Mouse (Mus musculus) midbrain, embryonic 14.5 days (tissue): ENCODE results near the gene Aox4. TPM values are rescaled to one million over a fixed set of nuclear protein-coding genes. Genes with fewer than 3 reads are reported as not detected.
A peak's percentile ranks its signal among the peaks of the same experiment; 100 is the strongest.

Experiments used
- ATAC-seq: fragments of 200-750 bp; cut with Nextera tagmentation; 2 replicates; pipeline ENCODE4 v1.8.0; 2017; ENCODE audit warnings: moderate number of reproducible peaks, moderate library complexity; ENCODE audit not compliant: low FRiP score, low TSS enrichment
- DNase-seq: peaks from one replicate; pipeline ENCODE4 v3.0.0-alpha.2; 2015
- H3K27ac ChIP-seq: fragments of 300-500 bp; sonication (generic); replicated peaks from 2 replicates; pipeline ENCODE4 v1.5.1; 2014; ENCODE audit warnings: mild to moderate bottlenecking, low read depth, low read length, moderate library complexity
- H3K27me3 ChIP-seq: fragments of 300-500 bp; sonication (generic); 2 replicates; pipeline ENCODE4 v1.6.1; 2014; ENCODE audit warnings: low read length, control low read depth, mixed read lengths; ENCODE audit not compliant: control insufficient read depth, insufficient read depth
- H3K36me3 ChIP-seq: fragments of 300-500 bp; sonication (generic); 2 replicates; pipeline ENCODE4 v1.6.1; 2014; ENCODE audit warnings: low read length, control low read depth; ENCODE audit not compliant: control insufficient read depth, insufficient read depth
- H3K4me1 ChIP-seq: fragments of 300-500 bp; sonication (generic); 2 replicates; pipeline ENCODE4 v1.6.1; 2014; ENCODE audit warnings: mild to moderate bottlenecking, antibody characterized with exemption, low read length, control low read depth; ENCODE audit not compliant: control insufficient read depth, insufficient read depth
- H3K4me2 ChIP-seq: fragments of 300-500 bp; sonication (generic); 2 replicates; pipeline ENCODE4 v1.6.1; 2014; ENCODE audit warnings: mild to moderate bottlenecking, low read length, moderate library complexity
- H3K4me3 ChIP-seq: fragments of 300-500 bp; sonication (generic); replicated peaks from 2 replicates; pipeline ENCODE4 v1.5.1; 2014; ENCODE audit warnings: low read depth, low read length
- H3K9ac ChIP-seq: fragments of 300-500 bp; sonication (generic); replicated peaks from 2 replicates; pipeline ENCODE4 v1.6.1; 2014; ENCODE audit warnings: mild to moderate bottlenecking, low read length, moderate library complexity
- H3K9me3 ChIP-seq: fragments of 300-500 bp; sonication (generic); 2 replicates; pipeline ENCODE4 v1.6.1; 2016; ENCODE audit warnings: low read length, control low read depth, mixed read lengths; ENCODE audit not compliant: control insufficient read depth
- WGBS: fragments of 180-500 bp; shearing (Covaris S2); extraction: QIAGEN DNeasy Blood & Tissue Kit; methylation state at CpG from one replicate; pipeline ENCODE4 v1.1.7; 2014; 5-methylcytosine and 5-hydroxymethylcytosine counted together
- polyA plus RNA-seq: library from polyadenylated mRNA; unstranded; fragments of >200 nt; fragmentation: Nextera tagmentation; extraction: Ambion mirVana; gene quantifications from 2 replicates; pipeline ENCODE4 v1.2.1, GENCODE M21; 2014

The Aox4 gene
- polyA plus RNA-seq, 1 experiment from 2014 or later = 0.08 TPM

GRCm38 (mm10) chr1:58260311-58260710, 50.1 kb downstream of the Aox4 start:
- Histone ChIP-seq H3K27ac (no peak overlapping the region), H3K4me2 (no peak overlapping the region), H3K9me3 (no peaks in the 10 kb centered on the region), H3K27me3 (no peaks in the 10 kb centered on the region), H3K4me3 (no peak overlapping the region), H3K9ac (no peak overlapping the region), H3K4me1 (no peaks in the 10 kb centered on the region), H3K36me3 (no peaks in the 10 kb centered on the region)
- WGBS = 91% methylated on average over 3 of the region's 3 CpGs
- ATAC-seq (no peak), DNase-seq (no peak)

GRCm38 (mm10) chr1:58268231-58268630, 58.0 kb downstream of the Aox4 start:
- ATAC-seq = no peak
- Histone ChIP-seq H3K9me3 (no peaks in the 10 kb centered on the region), H3K4me2 (no peak overlapping the region), H3K4me1 (no peaks in the 10 kb centered on the region), H3K27ac (no peak overlapping the region), H3K9ac (no peak overlapping the region), H3K36me3 (no peaks in the 10 kb centered on the region), H3K27me3 (no peaks in the 10 kb centered on the region), H3K4me3 (no peak overlapping the region)
- 92% methylated on average over 2 of the region's 2 CpGs for WGBS
- no peak for DNase-seq

- Histone ChIP-seq H3K9me3 (no peaks in the 10 kb centered on the region), H3K27me3 (no peaks in the 10 kb centered on the region), H3K4me1 (no peaks in the 10 kb centered on the region), H3K4me2 (no peak overlapping the region), H3K36me3 (no peaks in the 10 kb centered on the region), H3K9ac (no peak overlapping the region), H3K27ac (no peak overlapping the region), H3K4me3 (no peak overlapping the region)
- 63% methylated on average over 6 of the region's 6 CpGs for WGBS
- DNase-seq (peak; percentile 91), ATAC-seq (peak; percentile 53; the same call in 1 of the 2 replicates)
Measured at GRCm38 (mm10) chr1:58270807-58271569, 60.8 kb downstream of the Aox4 start.

DNA sequence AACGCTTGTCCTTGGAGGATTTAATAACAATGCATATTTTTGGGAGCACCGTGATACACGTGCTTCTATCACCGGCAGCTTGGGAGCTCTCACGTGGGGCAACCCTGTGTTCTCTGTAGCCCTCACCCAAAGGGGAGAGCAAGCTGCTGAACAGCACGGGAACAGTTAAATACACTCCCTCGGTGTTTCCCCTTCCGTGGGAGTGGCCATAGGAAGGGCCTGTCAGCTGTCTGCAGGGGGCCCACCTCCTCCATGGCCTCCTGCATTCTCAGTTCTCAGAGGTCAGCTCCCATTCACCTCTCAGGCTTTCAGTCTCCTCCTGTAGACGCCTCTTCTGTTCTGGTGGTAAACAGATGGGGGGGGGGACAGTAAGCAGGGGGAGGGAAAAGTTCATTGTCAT, 65.7 kb downstream of the Aox4 start:
- no peak overlapping the region for H3K9ac ChIP-seq
- H3K27ac ChIP-seq = no peak overlapping the region
- H3K36me3 ChIP-seq = no peaks in the 10 kb centered on the region
- 22% methylated on average over 9 of the region's 9 CpGs for WGBS
- no peak overlapping the region for H3K4me3 ChIP-seq
- DNase-seq = no peak
- H3K27me3 ChIP-seq = no peaks in the 10 kb centered on the region
- no peaks in the 10 kb centered on the region for H3K9me3 ChIP-seq
- no peak for ATAC-seq
- no peaks in the 10 kb centered on the region for H3K4me1 ChIP-seq
- no peak overlapping the region for H3K4me2 ChIP-seq

DNA sequence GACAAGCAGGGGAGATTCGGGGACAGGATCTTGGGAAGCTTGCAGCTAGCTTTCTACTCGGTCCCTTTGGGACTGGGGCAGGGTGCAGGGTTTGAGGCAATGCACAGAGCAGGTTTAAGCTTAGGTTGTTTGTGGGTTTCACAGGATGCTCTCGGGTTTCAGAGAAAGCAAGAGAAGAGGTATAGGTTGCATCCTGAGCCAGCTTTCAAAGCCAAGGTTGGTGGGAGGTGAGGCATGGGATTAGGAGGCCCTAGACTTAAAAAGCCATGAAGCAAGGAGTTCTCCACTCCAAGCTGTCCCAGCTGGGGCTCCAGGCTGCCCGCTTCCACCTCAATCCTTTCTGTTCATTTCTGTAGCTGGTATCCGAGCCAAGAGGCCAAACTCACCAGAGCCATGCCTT, 67.8 kb downstream of the Aox4 start, which contains the start of gene Aox2:
TSS of gene Aox2 (plus strand) at position 301 of the 400 bp plus-strand sequence.
- Histone ChIP-seq H3K4me1 (no peaks in the 10 kb centered on the region), H3K36me3 (no peaks in the 10 kb centered on the region), H3K9ac (no peak within 1 kb of the TSS), H3K4me2 (no peak within 1 kb of the TSS), H3K27me3 (no peaks in the 10 kb centered on the region), H3K4me3 (no peak within 1 kb of the TSS), H3K9me3 (no peaks in the 10 kb centered on the region), H3K27ac (no peak within 1 kb of the TSS)
- DNase-seq = no peak
- 67% methylated on average over 5 of the region's 5 CpGs for WGBS
- ATAC-seq = no peak

DNA sequence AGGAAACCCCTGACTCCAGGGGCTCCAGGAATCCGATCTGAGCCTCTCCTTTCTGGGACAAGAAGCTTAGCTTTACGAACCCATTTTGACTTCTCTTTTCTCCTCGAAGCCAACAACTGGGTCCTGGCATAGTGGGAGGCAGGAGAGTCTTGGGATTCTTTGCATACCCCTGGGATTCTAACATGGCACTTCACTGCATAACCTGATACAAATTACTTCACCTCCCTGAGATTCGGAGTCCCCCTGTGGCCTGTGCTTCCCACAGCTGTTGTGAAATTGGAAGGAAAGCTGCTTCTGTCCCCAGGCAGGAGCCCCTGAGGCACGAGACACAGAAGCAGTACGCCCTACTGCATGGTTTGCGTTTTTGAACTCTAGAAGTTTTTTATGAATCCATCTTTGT, 68.3 kb downstream of the Aox4 start:
- DNase-seq (no peak), ATAC-seq (no peak)
- 71% methylated on average over 7 of the region's 7 CpGs for WGBS
- Histone ChIP-seq H3K4me3 (no peak overlapping the region), H3K4me1 (no peaks in the 10 kb centered on the region), H3K27ac (no peak overlapping the region), H3K9me3 (no peaks in the 10 kb centered on the region), H3K27me3 (no peaks in the 10 kb centered on the region), H3K9ac (no peak overlapping the region), H3K4me2 (no peak overlapping the region), H3K36me3 (no peaks in the 10 kb centered on the region)

GRCm38 (mm10) chr1:58280381-58280780, 70.2 kb downstream of the Aox4 start:
- H3K27me3 ChIP-seq = no peaks in the 10 kb centered on the region
- ATAC-seq = no peak
- no peak overlapping the region for H3K9ac ChIP-seq
- H3K4me3 ChIP-seq = no peak overlapping the region
- H3K9me3 ChIP-seq = no peaks in the 10 kb centered on the region
- no peak overlapping the region for H3K27ac ChIP-seq
- H3K4me2 ChIP-seq = no peak overlapping the region
- no peak for DNase-seq
- H3K4me1 ChIP-seq = no peaks in the 10 kb centered on the region
- WGBS = 88% methylated on average over 4 of the region's 4 CpGs
- no peaks in the 10 kb centered on the region for H3K36me3 ChIP-seq

DNA sequence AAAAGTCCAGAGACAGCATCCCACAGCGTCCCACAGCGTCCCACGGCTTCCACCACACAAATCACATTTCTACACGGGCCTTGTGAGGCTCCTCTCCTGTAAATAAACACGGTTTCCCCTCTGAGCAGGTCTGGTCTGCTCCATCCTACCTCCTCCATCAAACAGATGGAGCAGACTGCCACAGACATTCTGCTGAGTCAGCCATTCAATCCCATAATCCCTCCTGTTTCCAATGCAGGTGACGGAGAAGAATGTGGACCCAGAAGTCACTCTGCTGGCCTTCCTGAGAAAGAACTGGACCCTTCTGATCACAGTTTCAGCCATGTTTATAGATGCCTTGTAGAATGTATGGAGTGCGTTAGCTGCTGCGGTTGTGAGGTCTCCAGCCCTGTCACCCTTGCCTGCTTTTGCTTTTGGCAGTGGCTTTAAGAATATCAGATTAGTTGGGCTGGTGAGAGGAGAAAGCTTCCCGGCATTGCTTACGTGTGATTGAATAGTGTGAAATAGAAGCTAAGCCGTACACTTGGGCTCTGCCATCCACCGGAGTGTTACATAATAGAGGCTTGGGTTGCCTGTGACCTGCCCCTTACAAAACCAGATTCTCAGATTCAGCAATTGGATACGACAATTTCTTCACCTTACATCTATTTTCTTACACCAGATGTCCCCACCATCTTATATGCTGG, 70.9 kb downstream of the Aox4 start:
- H3K4me3 ChIP-seq = no peak overlapping the region
- H3K36me3 ChIP-seq = no peaks in the 10 kb centered on the region
- no peak for DNase-seq
- H3K4me2 ChIP-seq = no peak overlapping the region
- WGBS = 72% methylated on average over 13 of the region's 13 CpGs
- no peaks in the 10 kb centered on the region for H3K4me1 ChIP-seq
- H3K9me3 ChIP-seq = no peaks in the 10 kb centered on the region
- no peaks in the 10 kb centered on the region for H3K27me3 ChIP-seq
- H3K27ac ChIP-seq = no peak overlapping the region
- H3K9ac ChIP-seq = no peak overlapping the region
- no peak for ATAC-seq

GRCm38 (mm10) chr1:58281625-58281988, 71.4 kb downstream of the Aox4 start:
- no peak overlapping the region for H3K4me3 ChIP-seq
- H3K4me1 ChIP-seq = no peaks in the 10 kb centered on the region
- no peaks in the 10 kb centered on the region for H3K27me3 ChIP-seq
- WGBS = 79% methylated on average over 4 of the region's 4 CpGs
- H3K27ac ChIP-seq = no peak overlapping the region
- H3K9ac ChIP-seq = no peak overlapping the region
- H3K4me2 ChIP-seq = no peak overlapping the region
- DNase-seq (no peak), ATAC-seq (no peak)
- H3K9me3 ChIP-seq = no peaks in the 10 kb centered on the region
- H3K36me3 ChIP-seq = no peaks in the 10 kb centered on the region
